Mouse (Mus musculus): ENCODE data around the gene Esrra. TPM values are rescaled to one million over a fixed set of nuclear protein-coding genes. Genes with fewer than 3 reads are reported as not detected.

Gene Esrra
- polyA plus RNA-seq, 1 experiment from 2014 or later: 3.7 TPM

DNA sequence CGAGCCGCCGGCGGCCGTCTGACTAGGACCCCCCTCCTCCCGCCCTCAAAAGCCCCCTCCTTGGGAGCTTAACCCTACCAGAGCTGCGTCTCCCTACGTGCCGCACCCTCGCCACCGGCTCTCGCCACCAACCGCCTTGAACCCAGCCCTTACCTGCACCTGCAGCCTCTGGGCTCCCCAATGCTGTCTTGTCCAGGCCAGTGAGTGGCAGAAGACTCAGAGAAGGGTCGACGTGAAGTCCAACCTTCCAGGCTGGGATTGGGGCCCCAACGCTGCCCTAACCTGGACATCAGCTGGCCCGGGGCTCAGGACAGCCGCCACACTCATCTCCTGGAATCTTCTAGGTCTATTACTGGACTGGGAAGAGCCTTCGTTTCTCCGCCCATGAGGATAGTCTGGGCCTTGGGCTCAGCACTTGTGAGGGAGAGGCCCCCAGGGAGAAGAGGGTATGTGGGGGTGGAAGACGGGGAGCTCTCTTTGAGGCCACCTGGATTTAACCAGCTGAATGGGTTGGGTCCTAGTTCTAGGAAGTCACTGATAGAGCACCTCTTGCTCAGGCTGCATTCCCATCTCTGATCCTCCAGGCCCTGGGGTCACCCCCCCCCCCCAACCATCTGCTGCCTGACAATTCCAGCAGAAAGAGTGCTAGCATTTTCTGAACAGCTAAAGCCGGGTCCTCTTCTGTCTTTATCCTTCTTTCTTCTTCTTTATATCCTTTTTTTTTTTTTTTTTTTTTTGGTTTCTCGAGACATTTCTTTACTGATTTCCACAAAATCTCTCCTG, 12.8 kb upstream of the Esrra start, which contains the start of gene Kcnk4:
Gene Kcnk4, minus strand, starts transcription at position 321 of the 783 bp plus-strand sequence.
- H3K27me3 ChIP-seq (ENCODE audit: control insufficient read depth, insufficient read depth, low read length): peaks cover 56% of the 10 kb centered on the region
- peaks cover 6% of the 10 kb centered on the region for H3K4me1 ChIP-seq (ENCODE audit: control insufficient read depth, insufficient read depth, low read length)
- ATAC-seq (ENCODE audit: low FRiP score) (no peak; the same call in 1 of the 2 replicates), DNase-seq (ENCODE audit: low spot score, missing footprints) (no peak)
- peak within 1 kb of the TSS; percentile 39; the same call in 1 of the 2 replicates for H3K9ac ChIP-seq (ENCODE audit: low read length)
- no peaks in the 10 kb centered on the region for H3K36me3 ChIP-seq (ENCODE audit: control insufficient read depth, insufficient read depth, low read length)
- H3K27ac ChIP-seq (ENCODE audit: low read depth, low read length): no peak within 1 kb of the TSS
- H3K9me3 ChIP-seq (ENCODE audit: control insufficient read depth, low read length): no peaks in the 10 kb centered on the region
- 9% methylated on average over 23 of the region's 23 CpGs for WGBS
- peak within 1 kb of the TSS; percentile 26 for H3K4me3 ChIP-seq (ENCODE audit: low read depth, low read length)
- peak within 1 kb of the TSS; percentile 43 for H3K4me2 ChIP-seq

DNA sequence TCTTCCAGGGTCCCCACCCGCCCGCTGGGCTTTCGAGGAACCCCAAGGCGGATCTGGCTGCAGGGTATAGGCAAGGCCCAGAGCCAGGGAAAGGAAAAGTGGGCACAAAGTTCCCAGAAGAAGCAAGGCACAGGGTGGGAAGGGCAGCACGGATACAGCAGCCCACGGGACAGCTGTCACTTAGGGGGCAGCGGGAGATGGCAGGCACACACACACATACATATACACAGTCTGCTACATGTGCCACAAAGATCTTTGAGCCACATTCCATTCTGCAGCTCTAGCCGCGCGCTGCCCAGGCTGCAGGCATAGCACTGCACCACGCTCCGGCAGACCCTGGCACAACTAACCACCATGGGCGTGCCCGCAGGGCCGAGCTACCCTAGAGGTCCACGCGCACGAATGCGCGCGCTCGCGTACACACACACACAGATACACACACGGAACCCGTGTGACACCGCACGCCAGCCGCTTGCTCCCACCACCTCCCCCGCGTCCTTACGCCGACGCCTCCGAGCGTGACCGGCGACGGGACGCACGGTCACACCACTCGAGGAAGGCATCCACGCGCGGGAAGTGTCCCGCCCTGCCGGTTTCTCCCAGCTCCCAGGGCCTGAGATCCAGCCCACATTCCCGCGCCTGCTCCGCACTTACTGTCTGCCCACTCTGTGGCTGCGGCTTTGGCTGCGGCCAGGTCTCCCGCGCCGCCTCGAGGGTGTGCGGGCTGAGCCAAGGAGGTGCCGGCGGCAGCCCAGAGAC, 12.0 kb upstream of the Esrra start:
- Histone ChIP-seq H3K4me3 (ENCODE audit: low read depth, low read length) (peak overlapping the region; percentile 26), H3K9ac (ENCODE audit: low read length) (peak overlapping the region; percentile 39; the same call in 1 of the 2 replicates), H3K27me3 (ENCODE audit: control insufficient read depth, insufficient read depth, low read length) (peaks cover 56% of the 10 kb centered on the region), H3K27ac (ENCODE audit: low read depth, low read length) (no peak overlapping the region), H3K9me3 (ENCODE audit: control insufficient read depth, low read length) (no peaks in the 10 kb centered on the region), H3K36me3 (ENCODE audit: control insufficient read depth, insufficient read depth, low read length) (no peaks in the 10 kb centered on the region), H3K4me2 (peak overlapping the region; percentile 43), H3K4me1 (ENCODE audit: control insufficient read depth, insufficient read depth, low read length) (peaks cover 6% of the 10 kb centered on the region)
- DNase-seq (ENCODE audit: low spot score, missing footprints) (peak; percentile 91), ATAC-seq (ENCODE audit: low FRiP score) (peak; percentile 35; the same call in 1 of the 2 replicates)
- WGBS: 5% methylated on average over 58 of the region's 58 CpGs

DNA sequence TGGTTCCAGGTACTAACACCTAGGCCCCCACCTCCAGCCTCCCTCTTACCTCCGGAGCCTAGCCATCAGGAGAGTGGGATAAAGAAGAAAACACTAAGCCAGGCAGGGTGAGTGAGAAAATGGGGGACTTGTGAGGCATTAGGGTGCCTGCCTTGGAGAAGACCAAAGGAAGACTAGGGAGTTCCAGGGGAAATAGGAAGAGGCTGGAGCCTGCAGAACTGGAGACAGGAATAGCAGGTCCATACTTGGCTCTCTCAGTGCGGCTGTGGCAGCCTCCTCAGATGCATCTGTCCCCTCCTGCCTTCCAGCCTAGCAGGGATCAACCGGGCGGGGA, 11.5 kb upstream of the Esrra start:
- Histone ChIP-seq H3K9me3 (ENCODE audit: control insufficient read depth, low read length) (no peaks in the 10 kb centered on the region), H3K4me2 (peak overlapping the region; percentile 43; the same call in 1 of the 2 replicates), H3K9ac (ENCODE audit: low read length) (no peak overlapping the region), H3K36me3 (ENCODE audit: control insufficient read depth, insufficient read depth, low read length) (no peaks in the 10 kb centered on the region), H3K4me3 (ENCODE audit: low read depth, low read length) (no peak overlapping the region), H3K27ac (ENCODE audit: low read depth, low read length) (no peak overlapping the region), H3K27me3 (ENCODE audit: control insufficient read depth, insufficient read depth, low read length) (peaks cover 60% of the 10 kb centered on the region), H3K4me1 (ENCODE audit: control insufficient read depth, insufficient read depth, low read length) (peaks cover 6% of the 10 kb centered on the region)
- WGBS: 15% methylated on average over 4 of the region's 4 CpGs
- DNase-seq (ENCODE audit: low spot score, missing footprints) (no peak), ATAC-seq (ENCODE audit: low FRiP score) (no peak)

DNA sequence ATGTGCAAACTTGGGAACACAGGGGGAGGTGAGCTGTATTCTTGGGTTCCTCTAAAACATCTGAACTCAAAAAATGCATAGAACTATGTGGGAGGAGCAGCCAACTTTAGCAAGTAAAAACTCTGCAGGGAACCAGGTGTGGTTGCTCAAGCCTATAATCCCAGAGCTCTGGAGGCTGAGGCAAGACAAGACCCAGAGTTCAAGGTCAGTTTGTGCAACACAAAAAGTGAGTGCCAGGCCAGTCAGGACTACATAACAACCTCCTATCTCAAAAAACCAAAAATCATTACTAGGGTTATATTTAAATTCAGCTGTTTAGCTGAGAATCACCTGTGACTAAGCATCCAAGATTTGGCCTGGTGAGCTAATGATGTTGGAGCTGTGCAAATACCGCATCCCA, 10.4 kb upstream of the Esrra start:
- peaks cover 6% of the 10 kb centered on the region for H3K4me1 ChIP-seq (ENCODE audit: control insufficient read depth, insufficient read depth, low read length)
- H3K4me2 ChIP-seq: no peak overlapping the region
- H3K27ac ChIP-seq (ENCODE audit: low read depth, low read length): no peak overlapping the region
- 35% methylated on average over 1 of the region's 1 CpGs for WGBS
- ATAC-seq (ENCODE audit: low FRiP score) (no peak), DNase-seq (ENCODE audit: low spot score, missing footprints) (no peak)
- no peaks in the 10 kb centered on the region for H3K9me3 ChIP-seq (ENCODE audit: control insufficient read depth, low read length)
- H3K27me3 ChIP-seq (ENCODE audit: control insufficient read depth, insufficient read depth, low read length): peaks cover 70% of the 10 kb centered on the region
- no peaks in the 10 kb centered on the region for H3K36me3 ChIP-seq (ENCODE audit: control insufficient read depth, insufficient read depth, low read length)
- no peak overlapping the region for H3K4me3 ChIP-seq (ENCODE audit: low read depth, low read length)
- H3K9ac ChIP-seq (ENCODE audit: low read length): no peak overlapping the region

DNA sequence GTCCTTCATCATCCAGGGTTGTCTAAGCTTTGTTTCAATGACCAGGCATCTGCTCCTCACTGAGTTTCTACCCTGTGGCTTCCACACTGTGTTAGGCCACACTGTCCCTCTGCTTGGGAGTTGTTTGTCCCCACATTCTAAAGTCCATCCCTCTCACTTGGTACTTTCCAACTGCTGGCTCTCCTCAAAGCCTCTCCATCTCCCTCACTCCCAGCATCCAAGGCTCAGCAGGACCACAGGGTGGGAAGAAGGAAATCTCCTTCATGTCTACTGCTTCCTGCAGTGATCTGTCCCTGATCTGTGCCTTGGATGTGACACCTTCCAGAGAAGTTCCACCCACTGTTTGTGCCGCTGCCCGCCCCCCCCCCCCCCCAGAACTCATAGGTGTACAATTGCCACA, 9.4 kb upstream of the Esrra start:
- DNase-seq (ENCODE audit: low spot score, missing footprints) (peak; percentile 80), ATAC-seq (ENCODE audit: low FRiP score) (no peak)
- H3K4me1 ChIP-seq (ENCODE audit: control insufficient read depth, insufficient read depth, low read length): peaks cover 6% of the 10 kb centered on the region
- no peaks in the 10 kb centered on the region for H3K36me3 ChIP-seq (ENCODE audit: control insufficient read depth, insufficient read depth, low read length)
- H3K4me3 ChIP-seq (ENCODE audit: low read depth, low read length): no peak overlapping the region
- H3K27ac ChIP-seq (ENCODE audit: low read depth, low read length): no peak overlapping the region
- no peaks in the 10 kb centered on the region for H3K9me3 ChIP-seq (ENCODE audit: control insufficient read depth, low read length)
- H3K27me3 ChIP-seq (ENCODE audit: control insufficient read depth, insufficient read depth, low read length): peaks cover 77% of the 10 kb centered on the region
- no peak overlapping the region for H3K9ac ChIP-seq (ENCODE audit: low read length)
- 0% methylated on average over 2 of the region's 2 CpGs for WGBS
- H3K4me2 ChIP-seq: no peak overlapping the region

DNA sequence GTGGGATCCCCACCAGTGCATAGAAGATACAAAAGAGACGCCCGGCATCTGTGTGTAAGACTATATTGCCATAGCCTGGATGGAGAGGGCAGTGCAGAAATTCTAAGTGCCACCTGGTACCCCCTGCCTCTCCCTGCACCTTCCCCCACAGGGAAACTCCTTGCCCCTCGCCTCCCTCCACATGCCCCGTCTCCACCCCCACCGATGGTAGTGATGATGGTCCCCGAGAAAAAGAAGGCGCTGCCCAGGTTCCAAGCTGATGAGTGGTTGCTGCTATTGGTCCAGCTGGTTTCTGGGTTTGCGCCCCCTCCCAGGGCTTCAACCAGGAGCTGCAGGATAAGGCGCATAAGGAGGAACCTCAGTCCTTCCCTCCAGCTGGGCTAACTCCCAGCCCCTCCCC, 6.5 kb upstream of the Esrra start:
- Histone ChIP-seq H3K27me3 (ENCODE audit: control insufficient read depth, insufficient read depth, low read length) (peaks cover 77% of the 10 kb centered on the region), H3K4me3 (ENCODE audit: low read depth, low read length) (no peak overlapping the region), H3K9ac (ENCODE audit: low read length) (no peak overlapping the region), H3K27ac (ENCODE audit: low read depth, low read length) (no peak overlapping the region), H3K4me1 (ENCODE audit: control insufficient read depth, insufficient read depth, low read length) (no peaks in the 10 kb centered on the region; the same call in 1 of the 2 replicates), H3K4me2 (no peak overlapping the region), H3K9me3 (ENCODE audit: control insufficient read depth, low read length) (no peaks in the 10 kb centered on the region), H3K36me3 (ENCODE audit: control insufficient read depth, insufficient read depth, low read length) (no peaks in the 10 kb centered on the region)
- DNase-seq (ENCODE audit: low spot score, missing footprints) (peak; percentile 79), ATAC-seq (ENCODE audit: low FRiP score) (no peak)
- WGBS: 12% methylated on average over 9 of the region's 9 CpGs

DNA sequence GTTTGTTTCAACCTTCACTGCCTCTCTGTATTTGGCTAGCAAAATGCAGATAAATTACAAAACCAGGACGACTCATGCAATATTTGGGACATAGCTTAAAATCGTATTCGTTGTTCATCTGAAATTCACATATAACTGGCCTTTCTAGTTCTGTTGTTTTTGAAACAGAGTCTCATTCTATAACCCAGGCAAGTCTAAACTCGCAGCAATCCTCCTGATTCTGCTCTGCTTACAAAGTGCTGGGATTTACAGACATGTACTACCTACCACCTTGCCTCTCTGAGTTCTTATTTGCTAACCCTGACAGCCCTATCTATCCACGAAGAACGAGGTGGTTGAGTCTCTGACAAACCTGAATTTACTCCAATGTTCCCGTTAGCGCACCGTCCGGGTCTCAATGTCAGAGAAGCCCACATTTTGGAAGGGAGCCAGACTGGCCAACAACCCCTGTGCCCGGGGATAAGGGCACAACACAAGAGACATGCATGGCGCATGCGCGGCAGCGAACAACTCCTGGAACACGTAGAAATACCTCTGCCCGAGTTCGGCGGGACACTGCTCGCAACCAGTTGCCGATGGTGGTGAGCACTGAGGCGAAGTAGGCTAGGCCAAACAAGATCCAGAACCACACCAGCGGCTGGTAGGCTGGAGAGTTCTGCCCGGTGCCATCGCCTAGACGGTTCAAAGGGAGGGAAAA, 5.1 kb upstream of the Esrra start:
- Histone ChIP-seq H3K27ac (ENCODE audit: low read depth, low read length) (no peak overlapping the region), H3K4me1 (ENCODE audit: control insufficient read depth, insufficient read depth, low read length) (peaks cover 5% of the 10 kb centered on the region), H3K27me3 (ENCODE audit: control insufficient read depth, insufficient read depth, low read length) (peaks cover 71% of the 10 kb centered on the region), H3K4me3 (ENCODE audit: low read depth, low read length) (peak overlapping the region; percentile 11; the same call in 1 of the 2 replicates), H3K9me3 (ENCODE audit: control insufficient read depth, low read length) (no peaks in the 10 kb centered on the region), H3K36me3 (ENCODE audit: control insufficient read depth, insufficient read depth, low read length) (no peaks in the 10 kb centered on the region), H3K4me2 (peak overlapping the region; percentile 27), H3K9ac (ENCODE audit: low read length) (no peak overlapping the region)
- no peak for ATAC-seq (ENCODE audit: low FRiP score)
- 10% methylated on average over 26 of the region's 26 CpGs for WGBS
- peak; percentile 90 for DNase-seq (ENCODE audit: low spot score, missing footprints)

DNA sequence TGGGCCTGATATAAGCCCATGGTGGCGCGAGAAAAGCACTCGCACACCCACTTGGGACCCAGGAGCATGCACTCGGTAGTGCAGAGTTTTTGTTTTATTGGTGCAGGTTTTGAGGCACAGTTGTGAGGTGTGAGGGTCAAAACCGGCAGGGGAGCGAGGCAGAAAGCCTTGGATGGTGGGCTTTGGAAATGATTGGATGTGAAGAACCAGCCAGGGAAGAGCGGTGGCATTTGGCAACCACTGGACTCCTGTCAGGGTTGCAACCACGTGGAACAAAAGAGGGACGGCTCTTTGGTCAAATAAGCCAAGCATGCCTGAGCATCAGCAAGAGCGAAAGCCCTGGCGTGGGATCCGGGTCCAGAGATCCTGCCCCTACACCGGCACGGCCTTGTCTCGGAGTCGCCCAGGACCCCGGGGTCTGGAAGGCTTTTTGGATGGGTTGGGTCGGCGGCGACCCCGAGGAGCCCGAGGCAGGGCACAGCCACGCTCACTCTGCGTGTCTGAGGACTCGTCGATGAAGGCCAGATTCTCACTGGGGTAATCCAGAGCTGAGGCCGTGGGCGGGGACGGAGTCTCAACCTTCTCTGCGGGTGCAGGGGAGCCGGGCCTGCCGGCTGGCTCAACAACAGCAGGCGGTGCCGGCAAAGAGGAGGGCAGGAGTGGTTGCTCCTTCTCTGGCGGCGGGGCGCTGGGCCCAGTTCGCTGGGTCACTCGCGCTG, 4.2 kb upstream of the Esrra start:
- no peak overlapping the region for H3K9ac ChIP-seq (ENCODE audit: low read length)
- no peak overlapping the region for H3K4me2 ChIP-seq
- H3K27ac ChIP-seq (ENCODE audit: low read depth, low read length): no peak overlapping the region
- ATAC-seq (ENCODE audit: low FRiP score): no peak
- peaks cover 8% of the 10 kb centered on the region for H3K4me1 ChIP-seq (ENCODE audit: control insufficient read depth, insufficient read depth, low read length)
- H3K36me3 ChIP-seq (ENCODE audit: control insufficient read depth, insufficient read depth, low read length): no peaks in the 10 kb centered on the region
- peaks cover 63% of the 10 kb centered on the region for H3K27me3 ChIP-seq (ENCODE audit: control insufficient read depth, insufficient read depth, low read length)
- H3K9me3 ChIP-seq (ENCODE audit: control insufficient read depth, low read length): no peaks in the 10 kb centered on the region
- H3K4me3 ChIP-seq (ENCODE audit: low read depth, low read length): no peak overlapping the region
- 5% methylated on average over 38 of the region's 40 CpGs for WGBS
- peak; percentile 94 for DNase-seq (ENCODE audit: low spot score, missing footprints)
